Mouse (Mus musculus) cortical plate, adult 2 months (tissue): ENCODE results near the gene Npas3. TPM values are rescaled to one million over a fixed set of nuclear protein-coding genes. Genes with fewer than 3 reads are reported as not detected.

Source experiments
- H3K27ac ChIP-seq: fragments of 200-500 bp; 2 replicates; pipeline ENCODE4 v1.5.1; 2012; ENCODE audit warnings: low read length, control low read depth, inconsistent platforms; ENCODE audit not compliant: insufficient read depth
- H3K4me1 ChIP-seq: fragments of 200-500 bp; 2 replicates; pipeline ENCODE4 v1.6.1; 2011; ENCODE audit warnings: low read length; ENCODE audit not compliant: control insufficient read depth, insufficient read depth
- H3K4me3 ChIP-seq: fragments of 200-500 bp; 2 replicates; pipeline ENCODE4 v1.5.1; 2011; ENCODE audit warnings: mild to moderate bottlenecking, low read length, control low read depth; ENCODE audit not compliant: insufficient read depth
- CTCF ChIP-seq: fragments of 200-500 bp; IDR thresholded peaks from 2 replicates; pipeline ENCODE4 v1.5.1; 2011; ENCODE audit warnings: mild to moderate bottlenecking, control low read depth, low read length; ENCODE audit not compliant: insufficient read depth; ENCODE audit errors: extremely low read depth
- POLR2A ChIP-seq: fragments of 200-500 bp; IDR thresholded peaks from 2 replicates; pipeline ENCODE4 v1.6.1; 2011; ENCODE audit warnings: mild to moderate bottlenecking, low read length, control low read depth; ENCODE audit not compliant: insufficient read depth; ENCODE audit errors: extremely low read depth
- polyA plus RNA-seq: library from polyadenylated mRNA; depleted of rRNA; stranded (reverse); fragments of >200 nt; gene quantifications from 2 replicates; pipeline ENCODE4 v1.2.3, GENCODE M21; 2012

The Npas3 gene
- polyA plus RNA-seq, 1 experiment: 7.9 TPM

- Histone ChIP-seq H3K4me3 (no peak overlapping the region), H3K4me1 (no peaks in the 10 kb centered on the region), H3K27ac (no peak overlapping the region)
- no peak for TF ChIP-seq CTCF
- TF ChIP-seq POLR2A: no peak
These were observed 771.5 kb downstream of the Npas3 start for GRCm38 (mm10) chr12:54019979-54020378.

GRCm38 (mm10) chr12:54034666-54035346, 786.3 kb downstream of the Npas3 start:
- Histone ChIP-seq H3K27ac (no peak overlapping the region), H3K4me1 (peaks cover 2% of the 10 kb centered on the region; the same call in 1 of the 2 replicates), H3K4me3 (no peak overlapping the region)
- TF ChIP-seq CTCF (no peak), POLR2A (no peak)

- Histone ChIP-seq H3K4me3 (no peak overlapping the region), H3K27ac (no peak overlapping the region), H3K4me1 (no peaks in the 10 kb centered on the region)
- no peak for TF ChIP-seq CTCF
- TF ChIP-seq POLR2A: no peak
These were observed 789.1 kb downstream of the Npas3 start for GRCm38 (mm10) chr12:54037602-54038001.

GRCm38 (mm10) chr12:54042996-54043544, 794.6 kb downstream of the Npas3 start:
- no peaks in the 10 kb centered on the region for H3K4me1 ChIP-seq

GRCm38 (mm10) chr12:54044606-54045334, 796.3 kb downstream of the Npas3 start:
- no peak overlapping the region for H3K27ac ChIP-seq
- no peak overlapping the region for H3K4me3 ChIP-seq
- TF ChIP-seq POLR2A (no peak), CTCF (no peak)
- no peaks in the 10 kb centered on the region for H3K4me1 ChIP-seq

More at GRCm38 (mm10) chr12:54042996-54043544, 794.6 kb downstream of the Npas3 start:
- TF ChIP-seq CTCF: no peak
- TF ChIP-seq POLR2A: no peak
- Histone ChIP-seq H3K4me3 (no peak overlapping the region), H3K27ac (no peak overlapping the region)

GRCm38 (mm10) chr12:54045360-54045759, 796.9 kb downstream of the Npas3 start:
- no peaks in the 10 kb centered on the region for H3K4me1 ChIP-seq
- no peak overlapping the region for H3K4me3 ChIP-seq
- no peak overlapping the region for H3K27ac ChIP-seq
- no peak for TF ChIP-seq POLR2A
- no peak for TF ChIP-seq CTCF

GRCm38 (mm10) chr12:54046824-54047223, 798.3 kb downstream of the Npas3 start:
- TF ChIP-seq POLR2A (no peak), CTCF (no peak)
- Histone ChIP-seq H3K4me1 (no peaks in the 10 kb centered on the region), H3K4me3 (no peak overlapping the region), H3K27ac (no peak overlapping the region)

GRCm38 (mm10) chr12:54048126-54048525, 799.6 kb downstream of the Npas3 start:
- no peak overlapping the region for H3K4me3 ChIP-seq
- no peaks in the 10 kb centered on the region for H3K4me1 ChIP-seq
- H3K27ac ChIP-seq: no peak overlapping the region
- TF ChIP-seq POLR2A: no peak
- TF ChIP-seq CTCF: no peak

- no peaks in the 10 kb centered on the region for H3K4me1 ChIP-seq
- H3K27ac ChIP-seq: no peak overlapping the region
- H3K4me3 ChIP-seq: no peak overlapping the region
- TF ChIP-seq POLR2A (no peak), CTCF (no peak)
These were observed 801.4 kb downstream of the Npas3 start for GRCm38 (mm10) chr12:54049926-54050325.
